Mouse (Mus musculus) thymus, postnatal 0 days (tissue): ENCODE data around the gene Mmp23. TPM values are rescaled to one million over a fixed set of nuclear protein-coding genes. Genes with fewer than 3 reads are reported as not detected.
"Not testable (repeated sequence)": the region's sequence is repeated elsewhere in the genome, so short reads cannot be mapped to it uniquely, and the experiment has no call there.

Experiments
- DNase-seq: peaks from one replicate; pipeline ENCODE4 v3.0.0-alpha.2; 2015; ENCODE audit warnings: low spot score
- polyA plus RNA-seq: library from polyadenylated mRNA; unstranded; fragments of >200 nt; fragmentation: Nextera tagmentation; extraction: Ambion mirVana; gene quantifications from 2 replicates; pipeline ENCODE4 v1.2.1, GENCODE M21; 2015

Mmp23 gene
- 7.5 and 8.3 TPM in 2 replicates for polyA plus RNA-seq

DNA sequence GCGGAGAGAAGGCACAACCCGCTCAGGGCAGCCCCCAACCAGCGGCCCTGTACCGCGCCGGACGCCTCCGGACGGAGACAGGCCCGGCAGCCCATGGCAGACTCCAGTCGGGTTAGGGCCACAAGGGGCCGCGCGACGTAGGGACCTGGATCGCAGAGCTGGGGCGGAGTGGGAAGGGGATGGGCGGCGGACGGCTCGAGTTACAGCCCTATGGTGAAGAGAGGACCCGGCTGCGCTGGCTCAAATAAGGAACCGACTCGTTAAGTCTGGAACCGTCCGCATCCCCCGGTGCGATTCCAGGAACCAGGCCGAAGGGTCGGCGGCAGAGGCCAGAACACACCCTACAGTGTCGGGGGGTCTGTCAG lies at the start of gene Mmp23:
Mmp23 (minus strand) TSS at position 299 of the 365 bp plus-strand sequence.
- DNase-seq = no peak

DNA sequence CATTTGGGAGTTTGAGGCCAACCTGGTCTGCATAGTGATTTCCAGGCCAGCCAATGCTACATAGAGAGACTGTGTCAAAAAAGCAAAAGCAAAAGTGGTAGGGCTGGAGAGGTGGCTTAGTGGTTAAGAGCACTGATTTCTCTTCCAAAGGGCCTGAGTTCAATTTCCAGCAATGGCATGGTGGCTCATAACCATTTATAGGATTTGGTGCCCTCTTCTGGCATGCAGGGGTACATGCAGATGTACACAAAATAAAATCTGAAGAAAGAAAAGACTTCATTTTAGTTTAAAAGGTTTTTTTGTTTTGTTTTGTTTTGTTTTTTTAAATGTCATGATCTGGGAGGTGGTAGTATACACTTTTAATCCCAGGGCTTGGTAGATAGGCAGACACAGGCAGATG lies 47.2 kb upstream of the Mmp23 start:
- DNase-seq = peak; percentile 45

- DNase-seq = no peak
Measured at GRCm38 (mm10) chr4:155696261-155697255, 43.4 kb upstream of the Mmp23 start.

DNA sequence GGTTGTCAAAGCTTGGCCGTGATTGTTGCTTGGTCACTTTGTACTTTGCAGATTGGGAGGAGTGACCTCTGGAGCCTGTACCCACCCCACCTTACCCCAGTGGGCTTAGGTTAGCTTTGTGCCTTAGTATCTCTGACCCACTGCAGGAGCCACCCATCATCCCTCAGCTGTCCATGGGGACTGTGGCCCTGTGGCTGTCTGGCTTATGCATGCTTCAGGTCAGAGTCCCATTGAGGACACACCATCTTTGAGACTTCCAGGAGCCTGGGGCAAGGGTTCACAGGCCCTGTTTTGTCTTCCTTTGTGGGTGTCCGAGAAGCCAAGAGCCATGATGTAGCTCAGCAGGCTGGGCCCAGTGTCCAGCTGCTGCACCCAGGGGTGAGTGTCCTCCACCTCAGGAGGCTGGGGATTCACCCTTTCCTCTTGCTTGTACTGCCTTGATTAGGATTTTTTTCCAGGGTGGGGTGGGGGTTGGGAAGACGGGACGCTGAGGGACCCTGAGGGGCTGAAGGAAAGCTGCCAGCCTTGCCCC lies 42.4 kb upstream of the Mmp23 start:
- DNase-seq = no peak

- DNase-seq = peak; percentile 87
Measured at GRCm38 (mm10) chr4:155694482-155695401, 41.6 kb upstream of the Mmp23 start.

DNA sequence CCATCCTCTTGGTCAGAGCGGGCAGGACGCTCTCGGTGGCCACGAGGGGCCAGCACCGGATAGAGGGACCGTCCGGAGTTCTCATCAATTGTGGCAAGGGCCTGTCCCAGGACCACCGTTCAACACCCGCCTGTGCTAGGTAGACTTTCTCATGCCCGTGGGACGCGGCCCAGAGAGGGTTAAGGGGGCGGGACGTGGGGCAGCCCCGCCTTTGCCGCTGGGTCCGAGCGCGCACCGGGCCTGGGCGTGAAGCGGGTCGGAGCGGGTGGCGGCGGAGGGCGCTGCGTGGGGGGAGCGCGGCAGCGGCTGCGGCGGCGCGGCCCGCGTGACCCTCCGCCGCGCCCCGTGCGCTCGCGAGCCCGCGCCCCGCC lies 40.9 kb upstream of the Mmp23 start, which contains the start of gene Fndc10:
Fndc10 (plus strand) TSS at position 232 of the 371 bp plus-strand sequence.
- DNase-seq = peak; percentile 54

GRCm38 (mm10) chr4:155692421-155692820 lies 39.2 kb upstream of the Mmp23 start:
- DNase-seq = no peak

GRCm38 (mm10) chr4:155690571-155691375 lies 37.6 kb upstream of the Mmp23 start:
- no peak for DNase-seq

GRCm38 (mm10) chr4:155687764-155688163 lies 34.6 kb upstream of the Mmp23 start:
- not testable (repeated sequence) for DNase-seq

GRCm38 (mm10) chr4:155683670-155684277 lies 30.6 kb upstream of the Mmp23 start:
- not testable (repeated sequence) for DNase-seq

DNA sequence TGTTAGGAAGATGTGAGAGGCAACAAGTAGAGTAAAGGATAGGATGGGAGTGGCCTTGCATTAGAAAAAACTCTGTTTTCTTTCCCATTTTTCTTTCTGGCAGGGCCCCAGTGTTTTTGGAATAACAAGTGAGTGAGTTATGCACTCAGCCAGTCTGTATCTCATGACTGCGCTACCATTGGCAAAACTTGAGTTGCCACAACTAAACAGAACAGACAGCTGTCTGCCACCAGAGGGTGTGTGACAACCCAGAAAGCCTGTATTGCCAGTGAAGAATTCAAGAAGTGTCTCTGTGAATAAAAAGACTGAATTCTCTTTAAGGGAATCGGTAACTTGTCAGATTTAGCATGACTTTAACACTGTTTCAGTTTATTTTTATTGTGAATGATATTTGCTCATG lies 22.8 kb upstream of the Mmp23 start:
- DNase-seq = peak; percentile 34

GRCm38 (mm10) chr4:155672082-155672481 lies 18.9 kb upstream of the Mmp23 start:
- no peak for DNase-seq

DNA sequence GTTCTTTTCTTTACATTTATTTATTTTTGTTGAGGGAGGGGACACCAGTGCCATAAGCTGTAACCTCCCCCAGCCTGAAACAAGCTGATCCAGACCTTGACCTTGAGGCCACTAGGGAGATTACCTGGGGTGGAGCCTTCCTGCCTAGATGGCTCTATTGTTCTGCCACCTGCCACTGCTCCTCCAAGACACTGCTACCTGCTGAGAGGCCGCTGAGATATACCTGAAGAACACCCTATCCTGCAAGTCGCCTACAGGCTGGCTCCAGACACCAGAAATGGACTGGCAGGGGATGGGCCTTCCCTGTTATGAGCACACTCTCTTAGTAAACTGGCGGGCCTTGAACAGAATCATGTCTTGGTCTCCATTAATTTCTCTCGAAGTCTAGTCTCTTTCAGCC lies 17.1 kb upstream of the Mmp23 start:
- not testable (repeated sequence) for DNase-seq

DNA sequence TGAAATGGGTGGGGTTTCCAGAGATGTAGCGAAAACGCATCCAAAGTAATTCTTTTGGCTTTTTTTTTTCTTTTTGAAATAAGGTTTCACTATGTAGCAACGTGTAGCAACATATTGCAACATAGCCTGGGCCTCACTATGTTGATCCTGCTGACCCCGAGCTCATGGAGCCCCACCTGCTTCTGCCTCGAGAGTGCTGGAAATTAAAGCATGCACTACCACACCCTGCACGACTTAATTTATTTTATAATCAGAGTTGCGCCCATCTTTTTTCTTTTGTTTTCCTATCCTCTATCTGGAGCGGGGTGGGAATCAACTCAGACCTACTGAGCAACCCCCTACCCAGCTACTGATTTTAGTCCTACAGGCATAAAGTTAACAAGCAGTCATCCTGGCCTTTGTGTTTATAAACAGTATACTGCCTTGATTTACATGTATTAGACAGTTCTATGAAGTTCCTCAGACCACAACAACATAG lies 16.5 kb upstream of the Mmp23 start:
- DNase-seq = no peak

DNA sequence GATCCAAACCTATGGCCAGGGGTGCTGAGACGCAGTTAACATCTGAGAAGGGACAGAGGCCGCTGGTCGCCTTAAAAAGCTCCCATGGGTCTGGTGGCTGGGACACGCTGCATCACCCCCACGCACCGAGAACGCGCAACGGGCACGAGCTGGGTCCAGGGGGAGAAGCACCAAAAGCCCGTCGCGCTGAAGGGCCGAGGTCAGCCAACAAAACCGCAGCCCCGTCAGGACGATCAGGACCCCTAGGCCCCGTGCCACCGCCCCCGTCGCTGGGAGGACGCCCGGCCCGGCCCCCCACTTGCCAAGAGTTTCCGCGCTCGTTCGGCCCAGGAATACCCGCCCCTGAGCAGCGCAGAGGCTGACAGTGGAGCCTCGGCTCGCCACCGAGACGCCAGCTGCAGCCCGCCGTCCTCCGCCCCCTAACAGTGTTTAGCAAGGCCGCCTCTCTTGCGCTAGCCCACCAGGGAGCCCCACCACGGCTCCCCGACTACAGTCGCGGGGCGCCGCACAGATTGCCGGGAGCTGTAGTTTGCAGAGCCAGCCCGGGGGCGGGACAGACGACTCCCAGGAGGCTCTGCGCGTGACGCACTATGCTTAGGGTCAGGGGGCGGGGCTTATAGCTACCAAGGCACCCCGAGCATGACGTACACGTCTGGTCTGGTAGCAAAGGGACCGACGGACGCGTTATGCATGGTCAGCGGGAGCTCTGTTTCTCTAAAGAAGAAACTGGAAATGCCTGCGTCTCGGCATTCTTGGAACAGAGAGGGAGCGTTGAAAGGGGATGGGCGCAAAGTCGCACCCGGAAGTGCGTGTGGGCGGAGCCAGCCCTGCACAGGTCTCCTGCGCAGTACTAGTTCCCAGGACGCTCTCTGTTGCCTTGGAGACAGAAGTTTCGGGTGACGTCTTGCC lies 15.8 kb upstream of the Mmp23 start, which contains the start of gene Mib2:
Mib2 (minus strand) TSS at position 510 of the 909 bp plus-strand sequence.
- DNase-seq = peak; percentile 99

DNA sequence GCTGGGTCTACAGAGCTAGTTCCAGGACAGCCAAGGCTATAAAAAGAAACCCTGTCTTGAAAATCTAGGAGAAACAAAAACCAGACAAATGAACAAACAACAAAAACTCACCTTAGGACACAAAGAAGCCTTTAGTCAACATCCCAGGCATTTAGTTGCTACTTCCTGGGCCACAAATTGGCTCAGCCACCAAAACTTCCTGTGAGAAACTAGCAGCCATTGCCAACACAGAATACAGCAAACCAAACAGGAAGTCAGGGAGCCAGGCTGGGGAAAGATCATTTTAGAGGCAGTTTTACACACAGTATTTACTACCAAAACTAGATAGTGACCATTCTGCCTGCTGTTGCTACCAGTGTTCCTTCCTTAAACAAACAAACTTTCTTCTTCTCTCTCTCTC lies 13.7 kb upstream of the Mmp23 start:
- peak; percentile 24 for DNase-seq

DNA sequence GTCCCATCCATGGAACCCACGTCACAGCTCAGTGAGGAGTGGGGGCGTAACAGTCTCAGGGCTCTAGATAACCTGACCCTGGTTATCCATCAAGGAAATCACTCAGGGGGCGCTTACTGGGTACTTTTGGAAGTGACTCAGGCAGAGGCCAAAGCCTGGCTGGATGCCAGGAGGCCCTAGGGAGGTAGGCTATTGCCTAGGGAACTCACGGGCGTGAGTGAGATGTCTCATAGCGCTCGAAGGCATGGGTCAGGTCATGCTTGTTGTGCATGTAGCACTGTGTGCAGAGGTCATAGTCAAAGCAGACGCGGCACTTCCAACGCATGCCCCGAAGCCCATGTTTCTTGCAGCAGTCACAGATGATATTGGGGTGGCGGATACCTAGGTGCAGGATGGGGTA lies 7.5 kb upstream of the Mmp23 start:
- no peak for DNase-seq

DNA sequence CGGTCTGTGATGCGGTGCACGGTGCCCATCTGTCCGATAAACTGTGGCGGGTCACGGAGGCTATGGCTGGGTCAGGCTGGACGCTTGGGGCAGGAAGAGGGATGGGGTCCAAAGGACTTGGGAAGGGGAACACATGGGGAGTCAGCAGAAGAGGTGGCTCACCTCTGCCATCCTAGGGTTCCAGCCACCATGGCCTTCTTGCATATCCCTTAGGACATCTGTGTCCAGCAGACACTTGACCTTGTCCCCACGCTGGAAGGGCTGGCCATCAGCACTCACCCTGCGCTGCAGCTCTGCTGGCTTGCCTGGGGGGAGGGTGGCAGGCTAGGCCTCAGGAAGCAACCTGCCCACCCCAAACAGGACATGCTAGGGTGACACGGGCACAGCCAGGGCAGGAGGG lies 5.8 kb upstream of the Mmp23 start:
- DNase-seq = no peak

DNA sequence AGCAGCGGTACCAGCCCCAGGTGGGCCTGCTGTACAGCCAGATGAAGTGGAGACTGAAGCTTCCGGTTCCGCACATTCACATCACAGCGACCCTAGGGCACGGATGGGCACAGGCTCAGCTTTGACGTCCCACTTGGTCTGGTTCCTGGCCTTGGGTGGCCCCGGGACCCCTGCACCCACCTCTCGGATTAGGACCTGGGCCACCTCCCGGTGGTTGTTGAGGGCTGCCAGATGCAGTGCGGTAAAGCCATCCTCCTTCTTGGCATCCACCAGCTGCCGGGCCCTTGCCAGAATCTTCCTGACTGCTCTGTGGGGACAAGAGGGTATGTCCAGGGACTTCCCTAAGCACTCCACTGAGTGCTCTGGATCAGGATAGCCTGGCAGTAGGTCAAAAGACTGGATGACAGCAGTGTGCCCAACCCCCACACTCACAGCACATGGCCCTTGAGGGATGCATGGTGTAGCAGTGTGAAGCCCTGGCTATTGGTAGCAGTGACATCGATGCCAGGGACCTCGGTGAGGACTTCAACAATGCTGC lies 3.1 kb upstream of the Mmp23 start:
- DNase-seq = no peak
